Mouse (Mus musculus) CH12.LX (cell line): Measurements from ENCODE around the gene Timm29. TPM values are rescaled to one million over a fixed set of nuclear protein-coding genes. Genes with fewer than 3 reads are reported as not detected.
A peak's percentile ranks its signal among the peaks of the same experiment; 100 is the strongest.

Experiments used
- DNase-seq: peaks from one replicate; pipeline ENCODE4 v3.0.0-alpha.2; 2013; ENCODE audit errors: extremely low read depth
- H3K27ac ChIP-seq: 2 replicates; pipeline ENCODE4 v1.5.1; 2012; ENCODE audit warnings: low read depth, mild to moderate bottlenecking, control low read depth, moderate library complexity; ENCODE audit not compliant: insufficient read depth
- H3K27me3 ChIP-seq: replicated peaks from 2 replicates; pipeline ENCODE3; 2012; ENCODE audit warnings: inconsistent platforms
- H3K36me3 ChIP-seq, 2 experiments: replicated peaks in 1 of 2; 2 replicates each; pipeline versions ENCODE3 to v1.6.1; 2012; ENCODE audit warnings: inconsistent platforms in 1 of 2, low read length in 1 of 2, mild to moderate bottlenecking in 1 of 2, mixed read lengths in 1 of 2, moderate library complexity in 1 of 2; ENCODE audit not compliant: control insufficient read depth in 1 of 2, insufficient read depth in 1 of 2
- H3K4me1 ChIP-seq, 2 experiments: 2 replicates each; pipeline ENCODE4 v1.6.1; 2012; ENCODE audit warnings: inconsistent platforms in 1 of 2, moderate library complexity in 1 of 2; ENCODE audit not compliant: insufficient read depth in 2 of 2, control insufficient read depth in 1 of 2
- H3K4me2 ChIP-seq: 2 replicates; pipeline ENCODE4 v1.6.1; 2012; ENCODE audit warnings: low read depth, mild to moderate bottlenecking, control low read depth; ENCODE audit not compliant: poor library complexity, insufficient read depth, severe bottlenecking
- H3K4me3 ChIP-seq, 3 experiments: fragments of 150-350 bp in 1 of 3; sonication (generic) in 1 of 3; replicated peaks in 1 of 3; 2 replicates each; pipeline versions ENCODE3 to v1.5.1; 2011 to 2012; ENCODE audit warnings: low read depth in 2 of 3, low read length in 2 of 3, mild to moderate bottlenecking in 2 of 3, moderate library complexity in 2 of 3, control low read depth in 1 of 3, improper control_type of control experiment in 1 of 3, inconsistent platforms in 1 of 3, mixed read lengths in 1 of 3; ENCODE audit not compliant: poor library complexity in 1 of 3
- H3K79me2 ChIP-seq: replicated peaks from 2 replicates; pipeline ENCODE4 v1.6.1; 2012; ENCODE audit warnings: mild to moderate bottlenecking, moderate library complexity; ENCODE audit not compliant: control insufficient read depth, poor library complexity, insufficient read depth, severe bottlenecking; ENCODE audit errors: extremely low read depth
- H3K9ac ChIP-seq: 2 replicates; pipeline ENCODE4 v1.6.1; 2012; ENCODE audit warnings: low read depth, mild to moderate bottlenecking, control low read depth, moderate library complexity; ENCODE audit not compliant: insufficient read depth
- H3K9me3 ChIP-seq: replicated peaks from 2 replicates; pipeline ENCODE3; 2012; ENCODE audit warnings: low read length, inconsistent platforms, mixed read lengths
- E2F4 ChIP-seq: IDR thresholded peaks from 2 replicates; pipeline ENCODE4 v1.6.1; 2011; ENCODE audit warnings: low read depth, low read length, improper control_type of control experiment; ENCODE audit not compliant: insufficient replicate concordance
- ELF1 ChIP-seq: IDR thresholded peaks from 2 replicates; pipeline ENCODE4 v1.6.1; 2014; ENCODE audit warnings: low read depth, mild to moderate bottlenecking, inconsistent platforms, low read length, improper control_type of control experiment
- EP300 ChIP-seq: IDR thresholded peaks from 2 replicates; pipeline ENCODE4 v1.6.1; 2011; ENCODE audit warnings: low read length, improper control_type of control experiment
- HCFC1 ChIP-seq: IDR thresholded peaks from 2 replicates; pipeline ENCODE4 v1.6.1; 2012; ENCODE audit warnings: low read depth, mild to moderate bottlenecking, inconsistent platforms, low read length, improper control_type of control experiment
- JUN ChIP-seq: IDR thresholded peaks from 2 replicates; pipeline ENCODE4 v1.6.1; 2011; ENCODE audit warnings: low read depth, mild to moderate bottlenecking, low read length, improper control_type of control experiment, moderate library complexity; ENCODE audit not compliant: insufficient read depth
- JUND ChIP-seq: conservative IDR thresholded peaks from 2 replicates; pipeline ENCODE4 v1.6.1; 2011; ENCODE audit warnings: low read depth, low read length, improper control_type of control experiment
- KAT2A ChIP-seq: IDR thresholded peaks from 2 replicates; pipeline ENCODE4 v1.6.1; 2012; ENCODE audit warnings: low read length, improper control_type of control experiment, inconsistent platforms; ENCODE audit not compliant: insufficient replicate concordance
- MAFK ChIP-seq: IDR thresholded peaks from 2 replicates; pipeline ENCODE4 v1.6.1; 2011; ENCODE audit warnings: low read length, improper control_type of control experiment; ENCODE audit not compliant: insufficient replicate concordance
- MAX ChIP-seq: IDR thresholded peaks from 2 replicates; pipeline ENCODE4 v1.6.1; 2011; ENCODE audit warnings: low read length, improper control_type of control experiment
- MXI1 ChIP-seq: IDR thresholded peaks from 2 replicates; pipeline ENCODE4 v1.6.1; 2011; ENCODE audit warnings: mild to moderate bottlenecking, low read depth, low read length, improper control_type of control experiment
- NELFE ChIP-seq: IDR thresholded peaks from 2 replicates; pipeline ENCODE4 v1.6.1; 2011; ENCODE audit warnings: low read depth, low read length, improper control_type of control experiment
- NRF1 ChIP-seq: IDR thresholded peaks from 2 replicates; pipeline ENCODE4 v1.6.1; 2014; ENCODE audit warnings: low read depth, mild to moderate bottlenecking, inconsistent platforms, low read length, improper control_type of control experiment, moderate library complexity
- PAX5 ChIP-seq: IDR thresholded peaks from 2 replicates; pipeline ENCODE4 v1.6.1; 2012; ENCODE audit warnings: low read length, inconsistent platforms, mixed read lengths
- POLR2A ChIP-seq: IDR thresholded peaks from 2 replicates; pipeline ENCODE4 v1.6.1; 2011; ENCODE audit warnings: low read depth, mild to moderate bottlenecking, improper control_type of control experiment, low read length
- RAD21 ChIP-seq: IDR thresholded peaks from 2 replicates; pipeline ENCODE4 v1.6.1; 2011; ENCODE audit warnings: low read depth, mild to moderate bottlenecking, low read length, improper control_type of control experiment, moderate library complexity
- SIN3A ChIP-seq: IDR thresholded peaks from 2 replicates; pipeline ENCODE4 v1.6.1; 2012; ENCODE audit warnings: low read length, improper control_type of control experiment, inconsistent platforms
- SMC3 ChIP-seq: IDR thresholded peaks from 2 replicates; pipeline ENCODE4 v1.6.1; 2011; ENCODE audit warnings: low read depth, low read length, improper control_type of control experiment
- TCF12 ChIP-seq: IDR thresholded peaks from 2 replicates; pipeline ENCODE4 v1.6.1; 2014; ENCODE audit warnings: low read depth, mild to moderate bottlenecking, inconsistent platforms, low read length, improper control_type of control experiment
- UBTF ChIP-seq: IDR thresholded peaks from 2 replicates; pipeline ENCODE4 v1.6.1; 2012; ENCODE audit warnings: low read depth, mild to moderate bottlenecking, inconsistent platforms, low read length, improper control_type of control experiment, moderate library complexity
- USF1 ChIP-seq: IDR thresholded peaks from 2 replicates; pipeline ENCODE4 v1.6.1; 2014; ENCODE audit warnings: low read depth, mild to moderate bottlenecking, inconsistent platforms, low read length, improper control_type of control experiment
- ZMIZ1 ChIP-seq: IDR thresholded peaks from 2 replicates; pipeline ENCODE4 v1.6.1; 2012; ENCODE audit warnings: low read depth, mild to moderate bottlenecking, inconsistent platforms, low read length, improper control_type of control experiment
- ZNF384 ChIP-seq: IDR thresholded peaks from 2 replicates; pipeline ENCODE4 v1.6.1; 2012; ENCODE audit warnings: low read depth, low read length, improper control_type of control experiment, inconsistent platforms
- dilution Hi-C: fragments of 300-500 bp; cut with MboI; formaldehyde crosslinking; loops from 2 replicates; pipeline ENCODE4 v1.14.3; 2020; ENCODE audit warnings: low sequenced_read_pairs; ENCODE audit not compliant: extremely low pct_unique_long_range_greater_than_20kb, extremely low pct_ligation_motif_present
- in situ Hi-C: fragments of 300-500 bp; cut with MboI; formaldehyde crosslinking; loops from 3 replicates; pipeline ENCODE4 v1.14.3; 2019; ENCODE audit warnings: low sequenced_read_pairs, low pct_ligation_motif_present, low pct_unique_long_range_greater_than_20kb, mixed read lengths
- polyA plus RNA-seq: library from polyadenylated mRNA; unstranded; fragments of >175 nt; gene quantifications from 2 replicates; pipeline ENCODE4 v1.2.1, GENCODE M21; 2012; ENCODE audit warnings: low read depth; ENCODE audit not compliant: insufficient read length
- total RNA-seq, 2 experiments: library from RNA; depleted of rRNA; stranded (reverse); fragments of 300-350 nt in 1 of 2; fragments of >200 nt in 1 of 2; gene quantifications; 2 replicates each; pipeline ENCODE4 v1.2.3; 2012 to 2014

Timm29 gene
- total and polyA plus RNA-seq, 3 experiments: 12.0 to 34.6 (median 19.5) TPM

DNA sequence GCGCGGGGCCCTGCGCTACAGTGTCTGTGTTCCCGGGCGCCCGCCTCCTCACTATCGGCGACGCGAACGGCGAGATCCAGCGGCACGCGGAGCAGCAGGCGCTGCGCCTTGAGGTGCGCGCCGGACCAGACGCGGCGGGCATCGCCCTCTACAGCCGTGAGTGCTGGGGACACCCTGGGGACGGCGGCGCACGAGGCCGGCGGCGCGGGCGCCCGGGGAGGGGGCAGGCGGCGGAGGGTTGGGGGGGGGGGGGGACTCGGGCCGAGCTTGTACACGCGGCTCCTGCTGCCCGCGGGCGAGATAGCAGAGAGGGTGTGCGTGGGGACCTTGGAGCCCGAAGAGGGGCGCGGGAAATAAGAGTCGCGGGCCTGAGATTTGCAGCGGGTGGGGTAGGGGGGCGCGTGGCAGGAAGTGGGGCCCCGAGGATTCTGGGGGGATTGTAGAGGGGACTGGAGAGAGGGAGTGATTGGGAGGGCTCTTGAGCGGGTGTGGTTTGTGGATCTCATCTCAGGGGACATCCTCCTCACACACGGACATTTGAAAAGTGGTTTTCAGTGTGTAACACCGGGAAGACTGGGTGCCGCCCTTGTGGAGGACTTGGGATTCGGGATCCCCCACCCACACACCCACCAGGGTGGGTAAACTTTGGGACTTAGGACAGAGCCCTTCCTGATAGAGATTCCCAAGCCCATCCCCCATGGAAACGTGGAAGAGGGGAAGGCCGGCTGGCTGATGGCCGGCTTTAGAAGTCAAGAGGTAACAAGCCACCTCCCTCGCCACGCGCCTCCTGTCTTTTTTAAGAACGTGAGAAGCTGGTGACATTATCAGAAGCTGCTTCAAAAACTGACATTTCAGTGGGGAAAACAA, 45.2 kb upstream of the Timm29 start:
- H3K4me3 ChIP-seq: peak overlapping the region; percentile 83 to 96 (median 87)
- 0 out of 2 replicates have a peak, but pooled peaks have one; percentile 12 for TF ChIP-seq MAX
- no peak for TF ChIP-seq E2F4
- no peak for TF ChIP-seq TCF12
- TF ChIP-seq PAX5: no peak
- no peak for TF ChIP-seq SMC3
- TF ChIP-seq POLR2A: peak; percentile 10; the same call in 1 of the 2 replicates
- no peak for TF ChIP-seq NRF1
- no peak for TF ChIP-seq HCFC1
- TF ChIP-seq MXI1: peak; percentile 44; the same call in 1 of the 2 replicates
- TF ChIP-seq NELFE: 0 out of 2 replicates have a peak, but pooled peaks have one; percentile 0
- TF ChIP-seq KAT2A: no peak
- TF ChIP-seq ZMIZ1: no peak
- TF ChIP-seq MAFK: no peak
- no peak for TF ChIP-seq JUN
- 0 out of 2 replicates have a peak, but pooled peaks have one; percentile 67 for TF ChIP-seq UBTF
- no peak for TF ChIP-seq USF1
- no peaks in the 10 kb centered on the region for H3K9me3 ChIP-seq
- H3K9ac ChIP-seq: peak overlapping the region; percentile 90
- dilution Hi-C loops (no loop called here), in situ Hi-C loops (loop anchor here (5.0 kb wide), 1 partner anchor 45 kb away; the partner anchor contains the start of genes Timm29 and Yipf2)
- peak; percentile 34 for DNase-seq
- H3K79me2 ChIP-seq: peaks cover 25% of the 10 kb centered on the region
- H3K36me3 ChIP-seq: peaks cover 8 to 35% of the 10 kb centered on the region in 2 experiments
- H3K4me1 ChIP-seq: peaks cover 5 to 32% of the 10 kb centered on the region in 2 experiments; a peak in 3 of 4 replicates
- no peaks in the 10 kb centered on the region for H3K27me3 ChIP-seq
- H3K4me2 ChIP-seq: peak overlapping the region; percentile 82
- peak overlapping the region; percentile 68 for H3K27ac ChIP-seq

DNA sequence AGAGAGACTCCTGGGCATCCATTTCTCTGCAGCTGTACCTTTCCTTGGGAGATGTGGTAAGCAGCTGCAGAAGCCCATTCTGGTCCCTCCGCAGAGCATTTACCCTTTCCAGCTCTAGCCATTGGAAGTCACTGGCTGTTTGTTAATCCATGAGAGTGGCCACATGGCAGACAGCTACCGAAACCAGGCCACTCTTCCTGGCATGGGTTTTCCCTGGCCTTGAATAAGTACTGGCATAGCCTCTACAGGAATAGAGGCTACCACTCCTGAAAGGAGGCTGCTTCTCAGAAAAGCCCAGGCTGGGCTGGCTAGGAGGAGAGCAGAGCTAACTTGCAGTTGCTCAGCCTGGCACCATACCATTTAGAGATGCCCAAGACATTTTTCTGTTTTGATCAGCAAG, 41.5 kb upstream of the Timm29 start:
- peaks cover 3 to 30% of the 10 kb centered on the region in 2 experiments; a peak in 2 of 4 replicates for H3K4me1 ChIP-seq
- H3K27me3 ChIP-seq: no peaks in the 10 kb centered on the region

More for the DNA sequence above, 41.5 kb upstream of the Timm29 start:
- no peak overlapping the region for H3K4me2 ChIP-seq
- DNase-seq: no peak
- H3K36me3 ChIP-seq: peaks cover 14 to 64% of the 10 kb centered on the region in 2 experiments
- no peak overlapping the region for H3K9ac ChIP-seq
- H3K4me3 ChIP-seq: no peak overlapping the region
- H3K9me3 ChIP-seq: no peaks in the 10 kb centered on the region
- peaks cover 33% of the 10 kb centered on the region for H3K79me2 ChIP-seq
- dilution Hi-C loops: no loop called here
- in situ Hi-C loops: no loop called here
- H3K27ac ChIP-seq: no peak overlapping the region
- TF ChIP-seq SIN3A: no peak
- no peak for TF ChIP-seq MAX
- TF ChIP-seq TCF12: no peak
- no peak for TF ChIP-seq MXI1
- no peak for TF ChIP-seq ZNF384
- TF ChIP-seq NRF1: no peak
- TF ChIP-seq EP300: no peak
- TF ChIP-seq JUND: no peak
- no peak for TF ChIP-seq E2F4
- TF ChIP-seq RAD21: no peak
- no peak for TF ChIP-seq HCFC1
- no peak for TF ChIP-seq JUN
- TF ChIP-seq ELF1: no peak
- no peak for TF ChIP-seq KAT2A
